Mouse (Mus musculus): ENCODE measurements around the gene Elk4.

Elk4 gene

GRCm38 (mm10) chr1:131983806-131984205 lies 23.6 kb upstream of the Elk4 start:
- in situ Hi-C loops (cut with MboI, MseI): no loop called here

- in situ Hi-C loops (cut with MboI, MseI): no loop called here
These were observed 20.0 kb upstream of the Elk4 start for GRCm38 (mm10) chr1:131987432-131987831.

- in situ Hi-C loops (cut with MboI, MseI): no loop called here
These were observed 17.9 kb upstream of the Elk4 start for GRCm38 (mm10) chr1:131989476-131989875.

GRCm38 (mm10) chr1:131990083-131990760 lies 17.2 kb upstream of the Elk4 start:
- in situ Hi-C loops (cut with MboI, MseI): loop anchor here (10.0 kb wide), 1 partner anchor 115 kb away; no protein-coding TSS in a partner anchor

- in situ Hi-C loops (cut with MboI, MseI): loop anchor here (10.0 kb wide), 1 partner anchor 112 kb away; no protein-coding TSS in a partner anchor
These were observed 14.8 kb upstream of the Elk4 start for GRCm38 (mm10) chr1:131992561-131993001.

- in situ Hi-C loops (cut with MboI, MseI): loop anchor here (10.0 kb wide), 1 partner anchor 111 kb away; no protein-coding TSS in a partner anchor
These were observed 14.0 kb upstream of the Elk4 start for GRCm38 (mm10) chr1:131993169-131994040.

GRCm38 (mm10) chr1:131995062-131995461 lies 12.3 kb upstream of the Elk4 start:
- in situ Hi-C loops (cut with MboI, MseI): loop anchor here (5.0 to 10.0 kb wide), 3 partner anchors 47 to 162 kb away; no protein-coding TSS in a partner anchor

GRCm38 (mm10) chr1:132000506-132000905 lies 6.9 kb upstream of the Elk4 start:
- in situ Hi-C loops (cut with MboI, MseI): loop anchor here (25.0 kb wide), 1 partner anchor 1013 kb away; no protein-coding TSS in a partner anchor

- in situ Hi-C loops (cut with MboI, MseI): loop anchor here (25.0 kb wide), 1 partner anchor 1015 kb away; no protein-coding TSS in a partner anchor
These were observed 5.5 kb upstream of the Elk4 start for GRCm38 (mm10) chr1:132001880-132002330.

- in situ Hi-C loops (cut with MboI, MseI): loop anchor here (25.0 kb wide), 1 partner anchor 1016 kb away; no protein-coding TSS in a partner anchor
These were observed 4.3 kb upstream of the Elk4 start for GRCm38 (mm10) chr1:132003111-132003510.

- in situ Hi-C loops (cut with MboI, MseI): loop anchor here (25.0 kb wide), 1 partner anchor 1017 kb away; no protein-coding TSS in a partner anchor
These were observed 3.6 kb upstream of the Elk4 start for GRCm38 (mm10) chr1:132003817-132004216.

- in situ Hi-C loops (cut with MboI, MseI): loop anchor here (25.0 kb wide), 1 partner anchor 1017 kb away; no protein-coding TSS in a partner anchor
These were observed 2.7 kb upstream of the Elk4 start for GRCm38 (mm10) chr1:132004574-132005180.

GRCm38 (mm10) chr1:132005466-132005865 lies 1.9 kb upstream of the Elk4 start:
- in situ Hi-C loops (cut with MboI, MseI): loop anchor here (25.0 kb wide), 1 partner anchor 1018 kb away; no protein-coding TSS in a partner anchor

GRCm38 (mm10) chr1:132006046-132006445 lies 1.4 kb upstream of the Elk4 start:
- in situ Hi-C loops (cut with MboI, MseI): loop anchor here (25.0 kb wide), 1 partner anchor 1019 kb away; no protein-coding TSS in a partner anchor

- in situ Hi-C loops (cut with MboI, MseI): loop anchor here (25.0 kb wide), 1 partner anchor 1019 kb away; no protein-coding TSS in a partner anchor
These were observed 686 bp upstream of the Elk4 start for GRCm38 (mm10) chr1:132006721-132007120.

GRCm38 (mm10) chr1:132007828-132008827 lies 721 bp downstream of the Elk4 start:
- in situ Hi-C loops (cut with MboI, MseI): loop anchor here (25.0 kb wide), 1 partner anchor 1021 kb away; no protein-coding TSS in a partner anchor

- in situ Hi-C loops (cut with MboI, MseI): loop anchor here (25.0 kb wide), 1 partner anchor 1022 kb away; no protein-coding TSS in a partner anchor
These were observed 1.7 kb downstream of the Elk4 start for GRCm38 (mm10) chr1:132008881-132009644.

- in situ Hi-C loops (cut with MboI, MseI): loop anchor here (10.0 to 25.0 kb wide), 2 partner anchors 1024 to 1296 kb away; partner anchors contain the start of genes Gm29427 and Yod1
These were observed 3.5 kb downstream of the Elk4 start for GRCm38 (mm10) chr1:132010632-132011501.

Measured in T-helper 2 cell (primary cell).